Mouse (Mus musculus): ENCODE measurements around the gene 6030408B16Rik. TPM values are rescaled to one million over a fixed set of nuclear protein-coding genes. Genes with fewer than 3 reads are reported as not detected.
A peak's percentile ranks its signal among the peaks of the same experiment; 100 is the strongest.

Gene 6030408B16Rik
- polyA plus RNA-seq, 1 experiment from 2014 or later, result 25.0 TPM

GRCm38 (mm10) chr15:101336474-101337174 lies 43.6 kb downstream of the 6030408B16Rik start:
- no peaks in the 10 kb centered on the region for H3K9me3 ChIP-seq (ENCODE audit: control insufficient read depth, low read depth, low read length)
- no peaks in the 10 kb centered on the region for H3K36me3 ChIP-seq (ENCODE audit: control insufficient read depth, insufficient read depth, low read length)
- peak; percentile 34; the same call in 1 of the 2 replicates for ATAC-seq (ENCODE audit: insufficient number of reproducible peaks, insufficient read depth, low FRiP score, low read depth)
- 0 out of 2 replicates have a peak overlapping the region, but pooled peaks have one; percentile 10 for H3K9ac ChIP-seq (replicated peaks; ENCODE audit: low read depth, low read length)
- peak overlapping the region; percentile 71 for H3K27ac ChIP-seq (ENCODE audit: low read length)
- no peaks in the 10 kb centered on the region for H3K27me3 ChIP-seq (ENCODE audit: control insufficient read depth, insufficient read depth, low read length)
- H3K4me1 ChIP-seq (ENCODE audit: control insufficient read depth, insufficient read depth, low read length), result 0 out of 2 replicates have a peak, but pooled peaks cover 11% of the 10 kb centered on the region
- H3K4me3 ChIP-seq (ENCODE audit: low read depth, low read length), result no peak overlapping the region
- no peak overlapping the region for H3K4me2 ChIP-seq (replicated peaks; ENCODE audit: low read depth, low read length)
- 50% methylated on average over 24 of the region's 24 CpGs for WGBS

DNA sequence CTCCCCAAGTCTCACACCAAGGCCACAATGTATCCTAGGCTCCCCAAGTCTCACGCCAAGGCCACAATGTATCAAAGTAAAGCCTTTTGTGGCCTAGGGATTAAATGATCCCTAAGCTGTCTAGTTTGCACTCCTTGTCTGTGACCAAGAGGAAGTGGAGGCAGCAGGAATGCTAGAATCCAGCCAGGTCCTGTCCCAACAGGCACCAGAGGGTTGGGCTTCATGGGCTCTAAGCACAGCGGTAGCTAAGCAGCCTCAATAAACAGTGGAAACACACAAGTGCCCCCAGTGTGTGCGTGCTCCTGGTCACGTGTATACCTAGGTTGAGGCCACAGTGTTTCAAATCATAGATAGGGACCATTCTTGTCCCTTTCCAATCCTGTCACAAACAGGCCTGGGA lies 45.3 kb downstream of the 6030408B16Rik start:
- Histone ChIP-seq H3K9me3 (ENCODE audit: control insufficient read depth, low read depth, low read length) (no peaks in the 10 kb centered on the region), H3K27ac (ENCODE audit: low read length) (peak overlapping the region; percentile 71; the same call in 1 of the 2 replicates), H3K9ac (replicated peaks; ENCODE audit: low read depth, low read length) (no peak overlapping the region), H3K27me3 (ENCODE audit: control insufficient read depth, insufficient read depth, low read length) (no peaks in the 10 kb centered on the region), H3K36me3 (ENCODE audit: control insufficient read depth, insufficient read depth, low read length) (no peaks in the 10 kb centered on the region), H3K4me2 (replicated peaks; ENCODE audit: low read depth, low read length) (no peak overlapping the region), H3K4me3 (ENCODE audit: low read depth, low read length) (no peak overlapping the region), H3K4me1 (ENCODE audit: control insufficient read depth, insufficient read depth, low read length) (0 out of 2 replicates have a peak, but pooled peaks cover under 1% of the 10 kb centered on the region)
- no peak for ATAC-seq (ENCODE audit: insufficient number of reproducible peaks, insufficient read depth, low FRiP score, low read depth)
- 65% methylated on average over 4 of the region's 4 CpGs for WGBS

GRCm38 (mm10) chr15:101339537-101339936 lies 46.5 kb downstream of the 6030408B16Rik start:
- no peaks in the 10 kb centered on the region for H3K9me3 ChIP-seq (ENCODE audit: control insufficient read depth, low read depth, low read length)
- no peak overlapping the region for H3K9ac ChIP-seq (replicated peaks; ENCODE audit: low read depth, low read length)
- H3K27me3 ChIP-seq (ENCODE audit: control insufficient read depth, insufficient read depth, low read length), result no peaks in the 10 kb centered on the region
- 0% methylated on average over 2 of the region's 2 CpGs for WGBS
- H3K27ac ChIP-seq (ENCODE audit: low read length), result peak overlapping the region; percentile 22; the same call in 1 of the 2 replicates
- no peaks in the 10 kb centered on the region for H3K36me3 ChIP-seq (ENCODE audit: control insufficient read depth, insufficient read depth, low read length)
- H3K4me2 ChIP-seq (replicated peaks; ENCODE audit: low read depth, low read length), result no peak overlapping the region
- peak; percentile 85; the same call in 1 of the 2 replicates for ATAC-seq (ENCODE audit: insufficient number of reproducible peaks, insufficient read depth, low FRiP score, low read depth)
- H3K4me1 ChIP-seq (ENCODE audit: control insufficient read depth, insufficient read depth, low read length), result no peaks in the 10 kb centered on the region
- H3K4me3 ChIP-seq (ENCODE audit: low read depth, low read length), result no peak overlapping the region

GRCm38 (mm10) chr15:101341797-101342515 lies 48.9 kb downstream of the 6030408B16Rik start:
- Histone ChIP-seq H3K9me3 (ENCODE audit: control insufficient read depth, low read depth, low read length) (no peaks in the 10 kb centered on the region), H3K27me3 (ENCODE audit: control insufficient read depth, insufficient read depth, low read length) (no peaks in the 10 kb centered on the region), H3K4me3 (ENCODE audit: low read depth, low read length) (no peak overlapping the region), H3K4me2 (replicated peaks; ENCODE audit: low read depth, low read length) (no peak overlapping the region), H3K36me3 (ENCODE audit: control insufficient read depth, insufficient read depth, low read length) (no peaks in the 10 kb centered on the region), H3K4me1 (ENCODE audit: control insufficient read depth, insufficient read depth, low read length) (no peaks in the 10 kb centered on the region), H3K9ac (replicated peaks; ENCODE audit: low read depth, low read length) (no peak overlapping the region), H3K27ac (ENCODE audit: low read length) (no peak overlapping the region)
- WGBS, result 65% methylated on average over 5 of the region's 5 CpGs
- ATAC-seq (ENCODE audit: insufficient number of reproducible peaks, insufficient read depth, low FRiP score, low read depth), result no peak

Other genes starting within 250 kb of the 6030408B16Rik start
- gene Gm47841, start 245.8 kb upstream of the 6030408B16Rik start, polyA plus RNA-seq (2014; fragmentation: Nextera tagmentation; extraction: Ambion mirVana), result not detected in 2 replicates
- gene Fignl2, start 214.6 kb upstream of the 6030408B16Rik start, polyA plus RNA-seq (2014; fragmentation: Nextera tagmentation; extraction: Ambion mirVana), result 0.38 and 0.41 TPM in 2 replicates
- not detected in 2 replicates for gene Ankrd33, start 177.5 kb upstream of the 6030408B16Rik start, polyA plus RNA-seq (2014; fragmentation: Nextera tagmentation; extraction: Ambion mirVana)
- gene Acvrl1, start 164.7 kb upstream of the 6030408B16Rik start, polyA plus RNA-seq (2014; fragmentation: Nextera tagmentation; extraction: Ambion mirVana), result 15.6 and 16.9 TPM in 2 replicates
- 11.5 and 14.5 TPM in 2 replicates for gene Acvr1b, start 119.1 kb upstream of the 6030408B16Rik start, polyA plus RNA-seq (2014; fragmentation: Nextera tagmentation; extraction: Ambion mirVana)
- gene Grasp, start 69.0 kb upstream of the 6030408B16Rik start, polyA plus RNA-seq (2014; fragmentation: Nextera tagmentation; extraction: Ambion mirVana), result 6.4 and 7.2 TPM in 2 replicates
- gene Nr4a1, start 38.9 kb upstream of the 6030408B16Rik start, polyA plus RNA-seq (2014; fragmentation: Nextera tagmentation; extraction: Ambion mirVana), result 10.1 and 12.1 TPM in 2 replicates
- gene Atg101, start 8.9 kb upstream of the 6030408B16Rik start, polyA plus RNA-seq (2014; fragmentation: Nextera tagmentation; extraction: Ambion mirVana), result 63.5 and 64.1 TPM in 2 replicates
- 2.4 and 4.0 TPM in 2 replicates for gene Krt80, start 77.0 kb downstream of the 6030408B16Rik start, polyA plus RNA-seq (2014; fragmentation: Nextera tagmentation; extraction: Ambion mirVana)
- gene Krt7, start 117.8 kb downstream of the 6030408B16Rik start, polyA plus RNA-seq (2014; fragmentation: Nextera tagmentation; extraction: Ambion mirVana), result 131 and 148 TPM in 2 replicates
- 0.10 and 0.11 TPM in 2 replicates for gene Krt87, start 145.6 kb downstream of the 6030408B16Rik start, polyA plus RNA-seq (2014; fragmentation: Nextera tagmentation; extraction: Ambion mirVana)
- gene Krt88, start 154.5 kb downstream of the 6030408B16Rik start, polyA plus RNA-seq (2014; fragmentation: Nextera tagmentation; extraction: Ambion mirVana), result not detected in 2 replicates
- not detected in 2 replicates for gene Krt81, start 170.5 kb downstream of the 6030408B16Rik start, polyA plus RNA-seq (2014; fragmentation: Nextera tagmentation; extraction: Ambion mirVana)
- not detected in 2 replicates for gene Krt86, start 180.3 kb downstream of the 6030408B16Rik start, polyA plus RNA-seq (2014; fragmentation: Nextera tagmentation; extraction: Ambion mirVana)
- gene Krt83, start 198.3 kb downstream of the 6030408B16Rik start, polyA plus RNA-seq (2014; fragmentation: Nextera tagmentation; extraction: Ambion mirVana), result not detected in 2 replicates
- not detected in 2 replicates for gene Gm49425, start 224.0 kb downstream of the 6030408B16Rik start, polyA plus RNA-seq (2014; fragmentation: Nextera tagmentation; extraction: Ambion mirVana)
- not detected in 2 replicates for gene Krt84, start 239.6 kb downstream of the 6030408B16Rik start, polyA plus RNA-seq (2014; fragmentation: Nextera tagmentation; extraction: Ambion mirVana)